Mouse (Mus musculus): Measurements from ENCODE around the gene Faap100. TPM values are rescaled to one million over a fixed set of nuclear protein-coding genes. Genes with fewer than 3 reads are reported as not detected.

Gene Faap100
- total RNA-seq (2014; rRNA removed), result 3.2 and 5.4 TPM in 2 replicates
- 10.8 and 14.9 TPM in 2 replicates for polyA plus RNA-seq (2012; rRNA removed)

DNA sequence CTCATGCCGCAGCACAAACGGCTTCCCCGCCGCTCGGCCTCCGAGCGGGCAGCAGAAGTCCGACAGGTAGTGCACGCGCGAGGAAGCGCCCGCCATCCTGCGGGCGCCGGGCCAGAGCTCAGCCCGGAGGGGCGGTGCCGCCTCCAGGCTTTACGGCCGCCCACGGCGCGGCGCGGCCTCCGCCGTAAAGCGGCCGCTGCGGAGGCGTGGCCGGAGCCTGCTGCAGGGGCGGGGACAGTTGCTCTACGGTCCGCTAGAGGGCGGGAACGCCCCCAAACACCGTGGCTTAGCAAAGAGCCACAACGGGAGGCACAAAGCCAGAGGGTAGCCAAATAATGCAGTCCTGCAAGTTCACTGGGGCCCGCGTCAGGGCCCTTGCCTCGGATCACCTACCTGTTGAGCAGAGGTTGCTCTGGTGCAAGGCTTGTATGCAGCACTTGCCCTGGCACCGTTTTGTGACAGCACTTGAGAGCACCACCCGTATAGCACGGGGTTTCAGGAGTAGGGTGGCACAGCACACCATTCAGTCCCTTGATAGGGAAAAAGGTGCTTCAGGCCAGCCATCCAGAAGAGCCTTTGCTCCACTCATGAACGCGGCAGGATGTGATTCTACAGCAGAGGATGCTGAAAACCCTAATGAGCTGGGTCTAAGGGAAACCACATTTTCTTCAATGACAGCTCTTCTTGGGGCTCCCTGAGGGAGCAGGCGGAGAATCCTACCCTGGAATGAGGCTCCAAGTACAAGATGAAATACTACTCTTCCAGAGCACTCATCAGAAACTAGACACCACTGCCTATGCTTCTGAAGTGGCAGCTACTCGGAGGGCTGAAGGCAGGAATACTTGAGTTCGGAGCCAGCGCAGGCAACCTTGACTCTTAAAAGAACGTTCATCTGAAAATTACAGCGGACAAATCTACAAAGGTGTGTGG, at the start of gene Faap100:
Gene Faap100 (minus strand): TSS at position 154 of the 930 bp plus-strand sequence.
- peaks cover 21% of the 10 kb centered on the region for H3K36me3 ChIP-seq (ENCODE audit: control insufficient read depth, insufficient read depth, low read length)
- peak within 1 kb of the TSS; percentile 71 for H3K9ac ChIP-seq (ENCODE audit: low read depth, low read length)
- peaks cover 7% of the 10 kb centered on the region for H3K4me1 ChIP-seq (ENCODE audit: control insufficient read depth, insufficient read depth, low read length)
- H3K27ac ChIP-seq (replicated peaks; ENCODE audit: insufficient read depth, low read depth, low read length), result peak within 1 kb of the TSS; percentile 77
- H3K79me2 ChIP-seq (ENCODE audit: control insufficient read depth, insufficient read depth, low read length), result no peaks in the 10 kb centered on the region
- TF ChIP-seq POLR2A (IDR thresholded peaks at IDR 0.05; ENCODE audit: extremely low read depth, insufficient read depth, low read length) (no peak), CTCF (IDR thresholded peaks at IDR 0.05; ENCODE audit: low read depth, low read length) (peak; percentile 80)
- H3K4me3 ChIP-seq (ENCODE audit: insufficient read depth, low read depth, low read length), result peak within 1 kb of the TSS; percentile 89
- 9% methylated on average over 54 of the region's 54 CpGs for WGBS
- peak; percentile 91 for DNase-seq (ENCODE audit: extremely low read depth, low read depth, low spot score)
- H3K27me3 ChIP-seq (ENCODE audit: control insufficient read depth, insufficient read depth, low read length), result no peaks in the 10 kb centered on the region

DNA sequence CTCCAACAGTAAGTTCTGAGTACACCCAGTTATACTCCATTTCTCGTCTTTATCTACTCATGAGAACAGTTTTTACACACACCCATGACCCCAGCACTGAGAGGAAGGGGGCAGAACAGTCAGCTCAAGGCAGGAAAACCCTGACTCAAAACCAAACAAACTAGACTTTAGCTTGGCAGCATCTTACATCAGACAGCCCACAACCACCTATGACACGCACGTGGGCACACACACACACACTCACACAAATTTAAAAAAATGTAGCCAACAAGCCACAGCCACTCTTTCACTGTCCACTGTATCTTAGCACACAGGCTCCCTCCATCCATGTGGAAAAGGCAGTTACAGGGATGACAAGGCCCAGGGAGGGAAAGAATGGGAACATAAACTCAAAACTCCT, 48.2 kb upstream of the Faap100 start:
- H3K9ac ChIP-seq (ENCODE audit: low read depth, low read length), result no peak overlapping the region
- peaks cover 29% of the 10 kb centered on the region; the same call in 1 of the 2 replicates for H3K79me2 ChIP-seq (ENCODE audit: control insufficient read depth, insufficient read depth, low read length)
- TF ChIP-seq POLR2A (IDR thresholded peaks at IDR 0.05; ENCODE audit: extremely low read depth, insufficient read depth, low read length) (no peak), CTCF (IDR thresholded peaks at IDR 0.05; ENCODE audit: low read depth, low read length) (no peak)
- H3K4me1 ChIP-seq (ENCODE audit: control insufficient read depth, insufficient read depth, low read length), result peaks cover 22% of the 10 kb centered on the region
- H3K27me3 ChIP-seq (ENCODE audit: control insufficient read depth, insufficient read depth, low read length), result no peaks in the 10 kb centered on the region
- DNase-seq (ENCODE audit: extremely low read depth, low read depth, low spot score), result no peak
- H3K4me3 ChIP-seq (ENCODE audit: insufficient read depth, low read depth, low read length), result no peak overlapping the region
- peaks cover 52% of the 10 kb centered on the region for H3K36me3 ChIP-seq (ENCODE audit: control insufficient read depth, insufficient read depth, low read length)
- H3K27ac ChIP-seq (replicated peaks; ENCODE audit: insufficient read depth, low read depth, low read length), result no peak overlapping the region
- WGBS, result 70% methylated on average over 3 of the region's 3 CpGs

DNA sequence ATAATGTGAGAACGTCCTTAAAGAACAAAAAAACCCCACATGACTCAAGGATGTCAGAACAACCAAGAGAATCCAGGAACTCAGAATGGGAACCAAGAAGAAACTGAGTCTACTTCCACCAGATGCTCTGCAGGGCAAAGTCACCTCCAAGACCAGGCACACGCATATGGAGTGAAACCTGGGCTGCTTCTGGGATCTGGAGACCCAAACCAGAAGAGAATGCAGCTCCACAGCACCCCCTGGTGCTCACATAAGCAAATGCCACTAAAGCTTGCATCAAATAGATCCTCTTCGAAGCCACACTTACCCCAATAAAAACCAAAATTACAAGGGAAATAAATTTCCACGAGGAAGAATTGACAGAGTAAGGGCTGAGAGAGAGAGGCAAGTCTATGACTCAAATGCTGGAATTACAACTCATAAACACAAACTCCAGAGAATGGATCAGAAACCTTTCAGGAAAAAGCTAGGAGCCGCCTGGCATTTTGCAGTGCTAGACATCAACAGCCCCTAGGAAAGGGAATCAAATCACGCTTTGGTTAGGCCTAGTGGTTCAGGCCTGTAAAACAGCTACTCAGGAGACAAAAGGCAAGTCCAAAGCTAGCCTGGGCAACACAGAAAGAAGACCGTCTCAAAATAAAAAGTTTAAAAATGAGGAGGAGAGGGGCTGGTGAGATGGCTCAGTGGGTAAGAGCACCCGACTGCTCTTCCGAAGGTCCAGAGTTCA, 45.2 kb upstream of the Faap100 start:
- Histone ChIP-seq H3K36me3 (ENCODE audit: control insufficient read depth, insufficient read depth, low read length) (peaks cover 51% of the 10 kb centered on the region), H3K4me1 (ENCODE audit: control insufficient read depth, insufficient read depth, low read length) (peaks cover 28% of the 10 kb centered on the region), H3K4me3 (ENCODE audit: insufficient read depth, low read depth, low read length) (no peak overlapping the region), H3K79me2 (ENCODE audit: control insufficient read depth, insufficient read depth, low read length) (peaks cover 23% of the 10 kb centered on the region; the same call in 1 of the 2 replicates), H3K27ac (replicated peaks; ENCODE audit: insufficient read depth, low read depth, low read length) (peak overlapping the region; percentile 81), H3K27me3 (ENCODE audit: control insufficient read depth, insufficient read depth, low read length) (no peaks in the 10 kb centered on the region), H3K9ac (ENCODE audit: low read depth, low read length) (no peak overlapping the region; the same call in 1 of the 2 replicates)
- 53% methylated on average over 9 of the region's 9 CpGs for WGBS
- peak; percentile 63 for DNase-seq (ENCODE audit: extremely low read depth, low read depth, low spot score)
- TF ChIP-seq POLR2A (IDR thresholded peaks at IDR 0.05; ENCODE audit: extremely low read depth, insufficient read depth, low read length) (no peak), CTCF (IDR thresholded peaks at IDR 0.05; ENCODE audit: low read depth, low read length) (peak; percentile 75)

DNA sequence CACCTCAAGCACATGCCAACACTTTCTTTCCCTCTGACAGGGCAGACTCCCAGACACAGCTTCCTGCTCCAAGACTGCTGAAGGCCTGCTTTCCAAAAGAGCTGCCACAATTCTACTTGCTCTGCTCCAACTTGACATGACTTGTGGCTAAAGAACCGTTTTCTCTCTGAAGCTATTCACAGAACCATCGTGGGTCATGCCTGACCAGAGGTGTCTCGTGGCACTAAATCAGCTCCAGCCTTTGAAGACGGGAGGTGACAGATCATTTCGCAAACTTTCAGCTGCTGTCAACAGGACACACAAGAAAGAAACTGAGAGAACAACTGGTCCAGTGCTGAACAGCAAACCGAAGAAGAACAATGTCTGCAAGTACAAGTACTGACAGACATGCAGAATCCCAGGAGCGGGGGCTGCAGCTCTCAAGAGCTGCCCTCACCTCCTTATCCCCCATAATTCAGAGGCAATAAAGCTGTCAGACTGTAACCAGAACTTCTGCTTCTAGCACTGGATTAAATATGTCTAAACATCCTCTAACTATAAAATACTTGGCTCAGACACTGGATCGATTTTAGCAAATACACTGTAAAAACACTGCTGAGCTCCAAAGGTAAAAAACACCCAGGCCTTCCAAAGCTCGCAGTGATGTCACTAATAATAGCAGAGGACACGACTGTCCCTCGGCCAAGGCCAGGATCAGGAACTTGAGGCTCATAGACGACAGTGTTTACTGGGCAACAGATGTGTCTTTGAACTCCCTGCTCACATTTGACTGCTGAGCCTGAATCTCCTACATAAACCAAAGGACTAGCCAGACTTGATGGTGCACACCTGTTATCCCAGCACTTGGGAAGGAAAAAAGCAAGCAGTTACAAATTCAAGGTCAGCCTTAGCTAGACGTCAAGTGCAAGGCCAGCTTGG, 44.3 kb upstream of the Faap100 start:
- peak; percentile 98 for DNase-seq (ENCODE audit: extremely low read depth, low read depth, low spot score)
- Histone ChIP-seq H3K9ac (ENCODE audit: low read depth, low read length) (peak overlapping the region; percentile 49), H3K4me1 (ENCODE audit: control insufficient read depth, insufficient read depth, low read length) (peaks cover 28% of the 10 kb centered on the region), H3K27ac (replicated peaks; ENCODE audit: insufficient read depth, low read depth, low read length) (peak overlapping the region; percentile 96), H3K4me3 (ENCODE audit: insufficient read depth, low read depth, low read length) (no peak overlapping the region), H3K36me3 (ENCODE audit: control insufficient read depth, insufficient read depth, low read length) (peaks cover 51% of the 10 kb centered on the region), H3K27me3 (ENCODE audit: control insufficient read depth, insufficient read depth, low read length) (no peaks in the 10 kb centered on the region), H3K79me2 (ENCODE audit: control insufficient read depth, insufficient read depth, low read length) (peaks cover 18% of the 10 kb centered on the region; the same call in 1 of the 2 replicates)
- TF ChIP-seq POLR2A (IDR thresholded peaks at IDR 0.05; ENCODE audit: extremely low read depth, insufficient read depth, low read length) (no peak), CTCF (IDR thresholded peaks at IDR 0.05; ENCODE audit: low read depth, low read length) (no peak)
- 23% methylated on average over 13 of the region's 13 CpGs for WGBS

DNA sequence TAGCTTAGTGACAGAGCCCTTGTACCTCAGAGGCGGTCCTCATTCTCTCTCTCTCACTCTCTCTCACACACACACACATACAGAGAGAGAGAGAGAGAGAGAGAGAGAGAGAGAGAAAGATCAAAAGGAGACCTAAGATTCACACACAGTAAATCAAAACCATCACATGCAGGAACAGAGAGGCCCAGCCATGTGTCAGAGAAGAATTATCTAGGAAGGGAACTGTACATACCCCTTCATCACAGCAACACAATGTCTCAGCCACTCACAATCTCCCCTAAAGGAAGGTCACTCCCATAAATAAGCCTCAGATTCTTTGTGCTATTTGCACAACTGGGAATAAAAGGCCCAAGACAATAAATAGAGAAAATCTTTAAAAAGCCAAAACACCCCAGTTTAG, 40.0 kb upstream of the Faap100 start:
- no peak for DNase-seq (ENCODE audit: extremely low read depth, low read depth, low spot score)
- 100% methylated on average over 1 of the region's 1 CpGs for WGBS
- Histone ChIP-seq H3K4me1 (ENCODE audit: control insufficient read depth, insufficient read depth, low read length) (peaks cover 21% of the 10 kb centered on the region), H3K27ac (replicated peaks; ENCODE audit: insufficient read depth, low read depth, low read length) (no peak overlapping the region), H3K79me2 (ENCODE audit: control insufficient read depth, insufficient read depth, low read length) (peaks cover 10% of the 10 kb centered on the region; the same call in 1 of the 2 replicates), H3K9ac (ENCODE audit: low read depth, low read length) (no peak overlapping the region), H3K36me3 (ENCODE audit: control insufficient read depth, insufficient read depth, low read length) (peaks cover 55% of the 10 kb centered on the region), H3K27me3 (ENCODE audit: control insufficient read depth, insufficient read depth, low read length) (no peaks in the 10 kb centered on the region), H3K4me3 (ENCODE audit: insufficient read depth, low read depth, low read length) (no peak overlapping the region)
- no peak for TF ChIP-seq CTCF (IDR thresholded peaks at IDR 0.05; ENCODE audit: low read depth, low read length)
- no peak for TF ChIP-seq POLR2A (IDR thresholded peaks at IDR 0.05; ENCODE audit: extremely low read depth, insufficient read depth, low read length)

All from liver, adult 2 months (tissue).